Mouse (Mus musculus): ENCODE data around the gene Rftn2. TPM values are rescaled to one million over a fixed set of nuclear protein-coding genes. Genes with fewer than 3 reads are reported as not detected.
"Not testable (repeated sequence)": the region's sequence is repeated elsewhere in the genome, so short reads cannot be mapped to it uniquely, and the experiment has no call there.

The Rftn2 gene
- polyA plus RNA-seq, 1 experiment from 2014 or later = 20.6 TPM

DNA sequence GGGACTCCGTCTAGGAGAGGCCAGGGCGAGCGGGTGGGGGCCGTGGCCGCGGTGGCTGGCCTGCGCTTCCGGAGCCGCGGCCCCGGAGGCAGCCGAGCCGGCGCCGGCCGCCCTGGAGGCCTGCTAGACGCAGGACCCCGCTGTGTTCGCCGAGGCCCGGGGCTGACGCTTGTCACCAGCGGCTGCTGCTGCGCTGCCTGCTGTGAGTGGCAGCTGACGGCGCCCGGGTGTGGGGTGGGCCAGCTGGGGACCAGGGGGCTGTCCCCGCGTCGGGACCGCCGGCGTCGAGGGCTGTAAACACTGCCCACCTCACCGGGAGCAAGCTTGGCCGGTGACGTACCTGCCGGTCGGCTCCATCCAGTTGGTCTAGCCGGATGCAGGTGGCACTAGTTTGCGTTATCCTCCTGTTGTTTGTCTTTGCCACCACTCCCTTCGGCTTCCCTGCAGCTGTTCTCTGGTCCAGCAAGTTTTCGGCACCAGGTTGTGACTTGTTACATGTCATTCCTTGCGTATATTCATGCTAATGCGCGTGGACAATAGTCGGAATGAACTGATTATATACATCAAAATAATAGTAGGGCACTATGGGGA, 95.1 kb downstream of the Rftn2 start:
- Histone ChIP-seq H3K9ac (ENCODE audit: low read depth, low read length) (peak overlapping the region; percentile 98), H3K27me3 (replicated peaks; ENCODE audit: control insufficient read depth, insufficient read depth, low read length) (no peaks in the 10 kb centered on the region), H3K4me1 (ENCODE audit: control insufficient read depth, insufficient read depth, low read length) (peaks cover 20% of the 10 kb centered on the region), H3K4me3 (ENCODE audit: low read depth, low read length) (peak overlapping the region; percentile 99), H3K27ac (replicated peaks; ENCODE audit: low read depth, low read length) (peak overlapping the region; percentile 98), H3K9me3 (ENCODE audit: control insufficient read depth, low read length) (no peaks in the 10 kb centered on the region), H3K4me2 (ENCODE audit: low read depth, low read length) (peak overlapping the region; percentile 79), H3K36me3 (ENCODE audit: control insufficient read depth, insufficient read depth, low read length) (peaks cover 5% of the 10 kb centered on the region; the same call in 1 of the 2 replicates)
- under 1% methylated on average over 24 of the region's 47 CpGs for WGBS
- DNase-seq (ENCODE audit: low spot score) (peak; percentile 72), ATAC-seq (ENCODE audit: low read depth) (peak; percentile 82)

DNA sequence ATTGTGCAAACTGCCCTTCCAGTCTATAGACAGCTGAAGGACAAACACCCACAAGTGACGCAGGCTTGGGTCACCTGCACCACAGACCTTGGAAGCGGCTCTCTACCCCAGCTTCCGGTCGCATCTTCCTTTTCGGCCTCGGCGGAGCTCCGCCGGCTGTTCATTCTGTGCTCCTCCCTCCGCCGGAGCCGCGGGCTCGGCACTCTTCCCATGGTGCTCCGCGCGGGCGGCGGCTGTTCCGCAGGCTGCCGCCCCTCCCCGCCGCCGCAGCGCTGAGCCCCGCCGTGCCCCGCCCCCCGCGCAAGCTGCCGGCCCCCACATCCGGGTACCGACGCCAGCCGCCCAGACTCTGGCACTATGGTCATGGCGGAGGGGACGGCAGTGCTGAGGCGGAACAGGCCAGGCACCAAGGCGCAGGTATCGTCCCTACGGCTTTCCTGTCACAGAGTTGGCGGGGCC, 95.6 kb downstream of the Rftn2 start, which contains the start of gene Mob4:
Gene Mob4, plus strand, starts transcription at position 289 of the 459 bp plus-strand sequence.
- Histone ChIP-seq H3K4me2 (ENCODE audit: low read depth, low read length) (peak within 1 kb of the TSS; percentile 79), H3K4me1 (ENCODE audit: control insufficient read depth, insufficient read depth, low read length) (peaks cover 20% of the 10 kb centered on the region), H3K4me3 (ENCODE audit: low read depth, low read length) (peak within 1 kb of the TSS; percentile 99), H3K9me3 (ENCODE audit: control insufficient read depth, low read length) (no peaks in the 10 kb centered on the region), H3K9ac (ENCODE audit: low read depth, low read length) (peak within 1 kb of the TSS; percentile 98), H3K27ac (replicated peaks; ENCODE audit: low read depth, low read length) (peak within 1 kb of the TSS; percentile 98), H3K27me3 (replicated peaks; ENCODE audit: control insufficient read depth, insufficient read depth, low read length) (no peaks in the 10 kb centered on the region), H3K36me3 (ENCODE audit: control insufficient read depth, insufficient read depth, low read length) (peaks cover 5% of the 10 kb centered on the region; the same call in 1 of the 2 replicates)
- DNase-seq (ENCODE audit: low spot score) (peak; percentile 93), ATAC-seq (ENCODE audit: low read depth) (peak; percentile 97)
- WGBS = 1% methylated on average over 24 of the region's 42 CpGs

DNA sequence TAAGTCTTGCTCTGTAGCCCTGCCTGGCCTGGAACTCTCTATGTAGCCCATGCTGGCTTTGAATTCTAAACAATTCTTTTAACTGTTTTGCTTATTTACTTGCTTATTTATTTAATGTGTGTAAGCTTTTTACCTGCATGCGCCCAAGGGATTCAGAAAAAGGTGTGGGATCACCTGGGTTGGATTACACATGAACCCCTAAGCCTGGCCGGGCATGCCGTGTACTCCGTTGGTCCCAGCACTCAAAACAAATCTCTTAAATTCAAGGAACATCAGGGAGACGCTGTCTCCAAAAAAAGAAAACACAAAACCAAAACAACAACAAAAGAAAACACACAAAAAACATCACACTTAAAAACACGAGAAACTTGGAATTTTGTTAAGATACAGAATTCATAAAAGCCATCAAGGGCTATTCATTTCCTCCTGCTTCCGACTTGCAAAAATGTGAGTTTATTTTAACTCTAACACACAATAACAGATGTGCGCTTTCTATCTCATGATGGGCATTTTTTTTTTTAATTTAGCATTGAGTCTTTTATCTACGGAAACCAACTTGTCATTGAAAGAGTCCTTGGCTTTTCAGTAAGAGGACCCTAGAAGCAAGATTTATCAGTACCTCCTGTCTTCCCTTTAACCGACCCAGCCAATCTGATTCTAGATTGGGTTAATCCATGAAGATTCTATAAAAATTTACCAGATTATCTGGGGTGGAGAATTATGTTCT, 96.2 kb downstream of the Rftn2 start:
- WGBS = 60% methylated on average over 10 of the region's 10 CpGs
- ATAC-seq (ENCODE audit: low read depth) = no peak
- Histone ChIP-seq H3K4me2 (ENCODE audit: low read depth, low read length) (peak overlapping the region; percentile 79), H3K36me3 (ENCODE audit: control insufficient read depth, insufficient read depth, low read length) (no peaks in the 10 kb centered on the region), H3K9ac (ENCODE audit: low read depth, low read length) (peak overlapping the region; percentile 98), H3K9me3 (ENCODE audit: control insufficient read depth, low read length) (no peaks in the 10 kb centered on the region), H3K27me3 (replicated peaks; ENCODE audit: control insufficient read depth, insufficient read depth, low read length) (no peaks in the 10 kb centered on the region), H3K4me3 (ENCODE audit: low read depth, low read length) (peak overlapping the region; percentile 99), H3K27ac (replicated peaks; ENCODE audit: low read depth, low read length) (peak overlapping the region; percentile 98), H3K4me1 (ENCODE audit: control insufficient read depth, insufficient read depth, low read length) (peaks cover 20% of the 10 kb centered on the region)
- no peak for DNase-seq (ENCODE audit: low spot score)

DNA sequence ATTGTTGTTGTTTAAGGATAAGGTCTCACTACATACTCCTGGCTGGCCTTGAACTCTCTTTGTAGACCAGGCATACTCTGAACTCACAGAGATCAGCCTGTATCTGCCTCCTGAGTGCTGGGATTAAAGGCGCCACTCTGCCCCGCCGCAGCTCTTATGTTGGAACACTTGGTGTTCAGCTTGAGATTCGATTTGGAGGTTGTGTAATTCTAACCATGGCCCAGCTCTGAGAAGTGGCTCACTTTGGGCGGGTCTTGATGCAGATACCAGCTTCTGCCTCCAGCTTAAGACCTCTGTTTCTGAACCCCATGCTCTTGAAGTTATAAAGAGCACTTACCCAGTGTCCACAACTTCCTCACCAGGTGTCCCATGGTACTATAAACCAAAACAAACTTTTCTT, 96.9 kb downstream of the Rftn2 start:
- Histone ChIP-seq H3K9me3 (ENCODE audit: control insufficient read depth, low read length) (no peaks in the 10 kb centered on the region), H3K36me3 (ENCODE audit: control insufficient read depth, insufficient read depth, low read length) (no peaks in the 10 kb centered on the region), H3K27me3 (replicated peaks; ENCODE audit: control insufficient read depth, insufficient read depth, low read length) (no peaks in the 10 kb centered on the region), H3K4me2 (ENCODE audit: low read depth, low read length) (no peak overlapping the region), H3K4me1 (ENCODE audit: control insufficient read depth, insufficient read depth, low read length) (peaks cover 20% of the 10 kb centered on the region), H3K9ac (ENCODE audit: low read depth, low read length) (no peak overlapping the region), H3K27ac (replicated peaks; ENCODE audit: low read depth, low read length) (no peak overlapping the region), H3K4me3 (ENCODE audit: low read depth, low read length) (no peak overlapping the region)
- ATAC-seq (ENCODE audit: low read depth) (no peak), DNase-seq (ENCODE audit: low spot score) (no peak)
- 92% methylated on average over 5 of the region's 5 CpGs for WGBS

DNA sequence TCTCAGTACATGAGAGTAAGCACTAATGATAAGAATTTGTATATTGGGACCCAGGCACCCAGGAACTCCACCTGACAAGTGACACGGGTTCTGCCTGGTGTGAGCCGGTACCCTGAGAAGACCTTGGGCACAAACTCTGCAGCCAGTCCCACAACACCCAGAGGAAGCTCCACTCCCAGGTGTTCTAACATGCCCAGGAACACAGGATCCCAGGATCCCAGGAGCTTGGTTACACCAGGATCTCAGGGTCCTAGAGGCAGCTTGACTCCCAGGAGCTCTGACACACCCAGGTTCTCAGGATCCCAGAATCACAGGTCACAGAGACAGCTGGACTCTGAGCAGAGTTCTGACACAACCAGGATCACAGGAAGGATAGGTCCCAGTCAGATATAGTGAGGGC, 102.4 kb downstream of the Rftn2 start:
- 97% methylated on average over 2 of the region's 2 CpGs for WGBS
- H3K4me3 ChIP-seq (ENCODE audit: low read depth, low read length); ATAC-seq (ENCODE audit: low read depth); H3K9ac ChIP-seq (ENCODE audit: low read depth, low read length); H3K4me1 ChIP-seq (ENCODE audit: control insufficient read depth, insufficient read depth, low read length); H3K27me3 ChIP-seq (replicated peaks; ENCODE audit: control insufficient read depth, insufficient read depth, low read length); H3K27ac ChIP-seq (replicated peaks; ENCODE audit: low read depth, low read length); H3K9me3 ChIP-seq (ENCODE audit: control insufficient read depth, low read length); H3K36me3 ChIP-seq (ENCODE audit: control insufficient read depth, insufficient read depth, low read length); DNase-seq (ENCODE audit: low spot score); H3K4me2 ChIP-seq (ENCODE audit: low read depth, low read length): not testable (repeated sequence)

DNA sequence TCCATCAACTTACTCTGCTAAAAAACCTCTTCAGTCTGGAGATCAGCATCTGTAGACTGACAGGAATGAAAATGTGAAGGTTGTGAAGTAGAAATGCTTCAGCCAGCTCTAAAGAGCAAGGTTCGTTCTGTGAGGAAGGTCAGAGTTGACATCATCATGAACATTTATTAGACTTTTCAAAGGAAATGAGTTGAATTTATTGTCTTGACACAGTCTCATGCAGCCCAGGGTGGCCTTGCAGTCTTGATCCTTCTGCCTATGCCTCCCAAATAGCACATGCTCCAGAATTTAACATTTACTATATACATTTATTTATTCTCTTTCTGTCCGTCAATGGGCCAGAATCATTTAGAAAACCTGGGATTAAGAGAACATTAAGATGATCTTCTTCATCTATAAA, 103.0 kb downstream of the Rftn2 start:
- no peak for ATAC-seq (ENCODE audit: low read depth)

DNA sequence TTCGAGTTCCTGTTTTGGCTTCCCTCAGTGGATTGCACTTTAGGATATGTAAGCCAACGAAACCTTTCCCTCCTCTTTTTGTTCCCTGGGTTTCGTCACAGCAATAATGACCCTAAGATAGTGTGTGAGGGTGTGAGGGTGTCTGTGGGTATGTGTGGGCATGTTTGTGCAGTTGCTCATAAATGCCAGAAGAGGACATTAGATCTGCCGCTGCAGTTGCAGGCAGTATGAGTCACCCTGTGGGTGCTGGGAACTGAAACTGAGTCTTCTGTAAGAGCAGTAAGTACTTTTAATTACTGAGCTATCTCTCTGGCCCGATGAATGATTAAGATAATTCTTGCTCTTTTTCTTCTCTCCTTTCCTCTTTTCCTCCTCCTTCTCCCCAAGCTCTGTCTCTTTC, 103.5 kb downstream of the Rftn2 start:
- no peak overlapping the region for H3K4me3 ChIP-seq (ENCODE audit: low read depth, low read length)
- H3K27me3 ChIP-seq (replicated peaks; ENCODE audit: control insufficient read depth, insufficient read depth, low read length) = no peaks in the 10 kb centered on the region
- 92% methylated on average over 5 of the region's 5 CpGs for WGBS
- ATAC-seq (ENCODE audit: low read depth) = no peak
- H3K9ac ChIP-seq (ENCODE audit: low read depth, low read length) = no peak overlapping the region
- no peak for DNase-seq (ENCODE audit: low spot score)
- no peaks in the 10 kb centered on the region for H3K4me1 ChIP-seq (ENCODE audit: control insufficient read depth, insufficient read depth, low read length)
- H3K9me3 ChIP-seq (ENCODE audit: control insufficient read depth, low read length) = no peaks in the 10 kb centered on the region
- no peak overlapping the region for H3K27ac ChIP-seq (replicated peaks; ENCODE audit: low read depth, low read length)
- no peak overlapping the region for H3K4me2 ChIP-seq (ENCODE audit: low read depth, low read length)
- H3K36me3 ChIP-seq (ENCODE audit: control insufficient read depth, insufficient read depth, low read length) = no peaks in the 10 kb centered on the region

More for the DNA sequence above, 103.0 kb downstream of the Rftn2 start:
- WGBS = 89% methylated on average over 2 of the region's 2 CpGs
- no peak overlapping the region for H3K9ac ChIP-seq (ENCODE audit: low read depth, low read length)
- no peak for DNase-seq (ENCODE audit: low spot score)
- no peaks in the 10 kb centered on the region for H3K36me3 ChIP-seq (ENCODE audit: control insufficient read depth, insufficient read depth, low read length)
- H3K4me2 ChIP-seq (ENCODE audit: low read depth, low read length) = no peak overlapping the region
- H3K4me1 ChIP-seq (ENCODE audit: control insufficient read depth, insufficient read depth, low read length) = no peaks in the 10 kb centered on the region
- H3K27me3 ChIP-seq (replicated peaks; ENCODE audit: control insufficient read depth, insufficient read depth, low read length) = no peaks in the 10 kb centered on the region
- no peak overlapping the region for H3K4me3 ChIP-seq (ENCODE audit: low read depth, low read length)
- no peaks in the 10 kb centered on the region for H3K9me3 ChIP-seq (ENCODE audit: control insufficient read depth, low read length)
- H3K27ac ChIP-seq (replicated peaks; ENCODE audit: low read depth, low read length) = no peak overlapping the region
